Mouse (Mus musculus): ENCODE results near the gene Gbp3. TPM values are rescaled to one million over a fixed set of nuclear protein-coding genes. Genes with fewer than 3 reads are reported as not detected.
"Not testable (repeated sequence)": the region's sequence is repeated elsewhere in the genome, so short reads cannot be mapped to it uniquely, and the experiment has no call there.

Gene Gbp3
- polyA plus RNA-seq, 1 experiment from 2014 or later, result 1.0 TPM

DNA sequence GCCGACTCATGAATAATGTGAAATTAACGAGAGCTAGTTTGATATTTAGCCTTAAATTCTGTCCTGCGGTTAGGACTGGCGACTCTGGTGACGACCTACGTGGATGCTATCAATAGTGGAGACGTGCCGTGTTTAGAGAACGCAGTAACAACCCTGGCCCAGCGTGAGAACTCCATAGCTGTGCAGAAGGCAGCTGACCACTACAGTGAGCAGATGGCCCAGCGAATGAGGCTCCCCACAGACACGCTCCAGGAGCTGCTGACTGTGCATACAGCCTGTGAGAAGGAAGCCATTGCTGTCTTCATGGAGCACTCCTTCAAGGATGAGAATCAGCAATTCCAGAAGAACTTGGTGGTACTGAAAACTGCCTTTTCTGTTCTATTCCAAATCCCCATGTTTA is 17.1 kb upstream of the Gbp3 start:
- not testable (repeated sequence) for H3K36me3 ChIP-seq (ENCODE audit: control insufficient read depth, insufficient read depth, low read length)

DNA sequence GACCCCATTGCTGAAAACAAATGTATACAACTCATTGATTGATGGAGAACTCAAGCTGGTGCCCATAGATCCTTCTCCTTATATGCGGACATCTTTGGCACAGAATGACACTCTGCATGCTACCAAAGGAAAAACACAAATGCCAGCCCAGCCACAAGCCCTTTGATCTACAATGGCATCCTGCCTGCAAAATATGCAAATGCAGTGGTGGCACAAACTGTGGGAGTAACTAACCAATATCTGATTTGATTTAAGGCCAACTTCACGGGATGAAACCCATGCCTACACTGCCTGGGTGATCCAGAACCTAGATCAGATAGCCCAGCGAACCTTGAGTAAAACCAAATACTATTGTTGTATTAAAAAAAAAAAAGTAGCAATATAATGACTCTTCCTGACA is 13.1 kb upstream of the Gbp3 start:
- Histone ChIP-seq H3K9me3 (replicated peaks; ENCODE audit: control insufficient read depth, low read length) (no peaks in the 10 kb centered on the region), H3K27me3 (replicated peaks; ENCODE audit: control insufficient read depth, insufficient read depth, low read length) (no peaks in the 10 kb centered on the region), H3K27ac (ENCODE audit: low read depth, low read length) (no peak overlapping the region), H3K36me3 (ENCODE audit: control insufficient read depth, insufficient read depth, low read length) (no peaks in the 10 kb centered on the region), H3K4me3 (ENCODE audit: low read depth, low read length) (no peak overlapping the region), H3K9ac (ENCODE audit: low read length) (no peak overlapping the region), H3K4me1 (ENCODE audit: control insufficient read depth, insufficient read depth, low read length) (no peaks in the 10 kb centered on the region), H3K4me2 (ENCODE audit: low read length) (no peak overlapping the region)
- 59% methylated on average over 3 of the region's 3 CpGs for whole genome bisulfite sequencing
- ATAC-seq (no peak), DNase-seq (ENCODE audit: low spot score) (peak; percentile 34)

More for the DNA sequence above, 17.1 kb upstream of the Gbp3 start:
- H3K27ac ChIP-seq (ENCODE audit: low read depth, low read length); H3K9me3 ChIP-seq (replicated peaks; ENCODE audit: control insufficient read depth, low read length); H3K27me3 ChIP-seq (replicated peaks; ENCODE audit: control insufficient read depth, insufficient read depth, low read length); H3K4me1 ChIP-seq (ENCODE audit: control insufficient read depth, insufficient read depth, low read length); ATAC-seq; DNase-seq (ENCODE audit: low spot score); H3K4me2 ChIP-seq (ENCODE audit: low read length); H3K4me3 ChIP-seq (ENCODE audit: low read depth, low read length); H3K9ac ChIP-seq (ENCODE audit: low read length): not testable (repeated sequence)
- 84% methylated on average over 12 of the region's 12 CpGs for WGBS

DNA sequence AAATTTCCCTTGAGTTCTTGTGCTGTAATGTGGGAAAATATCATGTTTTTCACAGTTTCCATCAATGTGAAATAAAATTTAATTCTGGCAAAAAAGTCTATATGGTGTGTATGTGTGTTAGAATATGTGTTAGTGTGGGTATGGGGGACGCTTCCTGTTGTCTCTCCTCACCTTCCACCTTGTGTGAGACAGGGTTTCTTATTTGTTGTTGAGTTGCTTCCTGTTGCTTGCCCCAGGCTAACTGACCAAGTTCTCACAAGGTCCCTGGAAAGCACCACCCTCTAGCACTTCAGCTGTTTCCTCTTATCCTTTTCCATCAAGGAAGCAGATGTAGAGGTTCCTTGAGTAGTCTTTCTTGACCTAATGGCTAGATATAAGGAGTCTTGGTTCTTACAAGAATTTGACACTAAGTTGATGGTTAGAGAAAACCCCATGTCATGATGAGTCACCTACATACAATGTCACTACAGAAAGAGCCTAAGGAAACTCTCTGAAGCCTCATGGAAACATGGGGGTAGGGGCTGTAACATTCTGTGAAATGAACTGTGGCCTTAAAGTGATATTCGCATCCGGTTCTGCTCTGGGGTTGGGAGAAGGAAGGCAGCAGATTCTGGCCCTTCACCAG is 9.7 kb upstream of the Gbp3 start:
- H3K4me3 ChIP-seq (ENCODE audit: low read depth, low read length), result no peak overlapping the region
- no peaks in the 10 kb centered on the region for H3K4me1 ChIP-seq (ENCODE audit: control insufficient read depth, insufficient read depth, low read length)
- WGBS, result 85% methylated on average over 3 of the region's 3 CpGs
- no peaks in the 10 kb centered on the region for H3K27me3 ChIP-seq (replicated peaks; ENCODE audit: control insufficient read depth, insufficient read depth, low read length)
- no peaks in the 10 kb centered on the region for H3K9me3 ChIP-seq (replicated peaks; ENCODE audit: control insufficient read depth, low read length)
- H3K27ac ChIP-seq (ENCODE audit: low read depth, low read length), result no peak overlapping the region
- no peak overlapping the region for H3K4me2 ChIP-seq (ENCODE audit: low read length)
- ATAC-seq, result no peak
- no peaks in the 10 kb centered on the region for H3K36me3 ChIP-seq (ENCODE audit: control insufficient read depth, insufficient read depth, low read length)
- H3K9ac ChIP-seq (ENCODE audit: low read length), result no peak overlapping the region
- no peak for DNase-seq (ENCODE audit: low spot score)

DNA sequence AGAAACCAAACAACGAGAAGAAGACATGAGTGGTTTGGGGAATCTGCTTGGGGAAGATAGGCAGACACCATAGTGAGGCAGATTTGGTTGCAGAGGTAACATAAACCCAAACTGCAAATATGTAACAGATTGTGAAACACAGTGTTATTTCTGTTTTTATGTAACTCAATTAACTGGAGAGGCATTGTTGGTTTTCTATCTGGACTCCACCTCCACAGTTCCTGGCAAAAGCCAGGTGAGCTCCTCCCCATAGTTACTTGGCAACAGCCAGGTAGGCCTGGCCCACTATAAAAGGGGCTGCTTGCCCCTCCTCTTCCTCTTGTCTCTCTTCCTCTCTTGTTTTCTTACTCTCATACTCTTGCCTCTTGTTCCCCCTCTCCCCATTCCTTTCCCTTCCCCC is 5.2 kb upstream of the Gbp3 start:
- no peak for ATAC-seq
- Histone ChIP-seq H3K36me3 (ENCODE audit: control insufficient read depth, insufficient read depth, low read length) (no peaks in the 10 kb centered on the region), H3K4me1 (ENCODE audit: control insufficient read depth, insufficient read depth, low read length) (no peaks in the 10 kb centered on the region), H3K4me3 (ENCODE audit: low read depth, low read length) (no peak overlapping the region), H3K4me2 (ENCODE audit: low read length) (no peak overlapping the region), H3K27ac (ENCODE audit: low read depth, low read length) (no peak overlapping the region), H3K9me3 (replicated peaks; ENCODE audit: control insufficient read depth, low read length) (no peaks in the 10 kb centered on the region), H3K27me3 (replicated peaks; ENCODE audit: control insufficient read depth, insufficient read depth, low read length) (no peaks in the 10 kb centered on the region), H3K9ac (ENCODE audit: low read length) (no peak overlapping the region)
- 68% methylated on average over 1 of the region's 1 CpGs for WGBS
- DNase-seq (ENCODE audit: low spot score), result no peak

DNA sequence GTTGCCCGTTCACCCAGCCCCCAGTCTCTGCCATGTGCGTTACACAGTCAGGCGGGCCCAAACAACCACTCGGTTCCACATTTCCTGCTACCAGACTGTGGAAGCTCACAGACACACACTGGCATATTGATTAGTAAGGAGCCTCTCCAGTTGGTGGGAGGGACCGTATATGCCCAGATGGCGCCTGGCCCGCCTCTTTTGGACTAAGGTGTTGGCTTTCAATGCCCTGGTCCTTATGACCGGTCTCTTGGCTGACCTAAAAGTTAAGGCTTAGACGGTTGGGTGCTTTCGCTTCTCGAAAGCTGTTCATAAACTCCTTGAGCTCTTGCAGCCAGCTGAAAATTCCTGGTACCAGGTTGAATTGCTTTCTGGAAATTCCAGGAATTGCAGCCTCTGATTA is 4.2 kb upstream of the Gbp3 start:
- Histone ChIP-seq H3K4me3 (ENCODE audit: low read depth, low read length) (no peak overlapping the region), H3K36me3 (ENCODE audit: control insufficient read depth, insufficient read depth, low read length) (no peaks in the 10 kb centered on the region), H3K9me3 (replicated peaks; ENCODE audit: control insufficient read depth, low read length) (no peaks in the 10 kb centered on the region), H3K4me1 (ENCODE audit: control insufficient read depth, insufficient read depth, low read length) (no peaks in the 10 kb centered on the region; the same call in 1 of the 2 replicates), H3K27ac (ENCODE audit: low read depth, low read length) (no peak overlapping the region), H3K4me2 (ENCODE audit: low read length) (no peak overlapping the region), H3K27me3 (replicated peaks; ENCODE audit: control insufficient read depth, insufficient read depth, low read length) (no peaks in the 10 kb centered on the region), H3K9ac (ENCODE audit: low read length) (no peak overlapping the region)
- WGBS, result 89% methylated on average over 11 of the region's 11 CpGs
- no peak for ATAC-seq
- DNase-seq (ENCODE audit: low spot score), result no peak

DNA sequence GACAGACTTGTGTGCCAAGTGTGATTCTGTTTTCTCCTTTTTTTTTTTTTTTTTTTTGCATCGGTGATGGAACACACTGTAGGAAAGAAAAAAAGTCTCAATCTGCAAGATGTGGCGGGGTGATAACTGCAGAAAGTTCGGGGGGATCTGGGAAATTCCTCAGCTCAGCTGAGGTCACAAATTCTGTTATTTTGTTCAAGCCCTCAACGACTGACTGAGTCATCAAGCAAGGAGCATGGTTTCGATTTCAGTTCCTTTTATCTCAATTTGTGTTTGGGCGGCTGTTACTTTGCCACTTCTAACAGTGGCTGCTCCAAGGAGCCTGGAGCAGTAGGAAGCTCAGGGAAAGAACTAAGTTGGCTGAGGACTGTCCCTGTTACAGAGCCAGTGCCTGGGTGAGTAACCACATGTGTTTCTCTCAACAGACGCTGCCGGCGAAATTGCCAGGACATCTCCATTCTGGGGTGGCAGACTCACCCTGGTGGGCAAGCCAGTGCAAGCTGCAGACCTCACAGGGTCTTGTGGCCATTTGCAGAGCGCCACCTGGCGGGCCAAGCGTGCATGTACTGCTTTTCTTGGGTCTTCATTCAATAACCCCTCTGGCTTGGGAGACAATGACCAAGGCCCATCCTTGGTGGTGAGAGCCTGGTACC is 596 bp downstream of the Gbp3 start:
- ATAC-seq, result peak; percentile 88
- H3K9ac ChIP-seq (ENCODE audit: low read length), result peak overlapping the region; percentile 29; the same call in 1 of the 2 replicates
- no peak overlapping the region for H3K27ac ChIP-seq (ENCODE audit: low read depth, low read length)
- H3K9me3 ChIP-seq (replicated peaks; ENCODE audit: control insufficient read depth, low read length), result no peaks in the 10 kb centered on the region
- no peaks in the 10 kb centered on the region for H3K27me3 ChIP-seq (replicated peaks; ENCODE audit: control insufficient read depth, insufficient read depth, low read length)
- no peaks in the 10 kb centered on the region for H3K36me3 ChIP-seq (ENCODE audit: control insufficient read depth, insufficient read depth, low read length)
- DNase-seq (ENCODE audit: low spot score), result peak; percentile 84
- H3K4me3 ChIP-seq (ENCODE audit: low read depth, low read length), result peak overlapping the region; percentile 16; the same call in 1 of the 2 replicates
- H3K4me2 ChIP-seq (ENCODE audit: low read length), result peak overlapping the region; percentile 42
- WGBS, result 22% methylated on average over 12 of the region's 12 CpGs
- no peaks in the 10 kb centered on the region; the same call in 1 of the 2 replicates for H3K4me1 ChIP-seq (ENCODE audit: control insufficient read depth, insufficient read depth, low read length)

DNA sequence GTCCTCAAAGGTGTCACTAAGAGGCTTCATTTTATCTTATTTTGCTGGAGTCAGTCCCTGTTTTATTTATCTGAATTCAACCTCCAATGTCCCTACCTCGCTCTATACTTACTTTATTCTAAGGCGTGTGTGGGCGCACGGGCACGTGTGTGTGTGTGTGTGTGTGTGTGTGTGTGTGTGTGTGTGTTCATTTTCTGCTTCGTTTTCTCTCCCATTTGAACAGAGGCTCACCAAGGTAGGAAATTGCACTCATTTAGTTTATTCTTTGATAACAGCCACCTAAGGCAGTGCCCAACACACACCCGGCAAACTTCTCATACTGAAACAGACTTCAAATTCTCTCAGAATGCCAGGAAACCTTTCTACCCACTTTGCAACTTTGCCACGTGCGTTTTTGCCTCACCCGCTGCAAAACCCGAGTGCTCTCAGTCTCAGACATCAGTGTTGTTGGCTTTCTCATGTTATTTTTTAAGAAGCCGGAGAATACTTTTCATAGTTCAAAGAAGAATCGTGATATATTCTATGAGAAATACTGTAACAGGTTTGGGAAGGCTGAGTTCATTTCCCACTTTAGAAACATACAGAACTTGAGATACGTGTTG is 1.3 kb downstream of the Gbp3 start:
- Histone ChIP-seq H3K9ac (ENCODE audit: low read length) (no peak overlapping the region), H3K4me2 (ENCODE audit: low read length) (no peak overlapping the region), H3K4me1 (ENCODE audit: control insufficient read depth, insufficient read depth, low read length) (no peaks in the 10 kb centered on the region; the same call in 1 of the 2 replicates), H3K27ac (ENCODE audit: low read depth, low read length) (no peak overlapping the region), H3K4me3 (ENCODE audit: low read depth, low read length) (no peak overlapping the region), H3K36me3 (ENCODE audit: control insufficient read depth, insufficient read depth, low read length) (no peaks in the 10 kb centered on the region), H3K9me3 (replicated peaks; ENCODE audit: control insufficient read depth, low read length) (no peaks in the 10 kb centered on the region), H3K27me3 (replicated peaks; ENCODE audit: control insufficient read depth, insufficient read depth, low read length) (no peaks in the 10 kb centered on the region)
- 90% methylated on average over 14 of the region's 14 CpGs for WGBS
- ATAC-seq (no peak), DNase-seq (ENCODE audit: low spot score) (no peak)

DNA sequence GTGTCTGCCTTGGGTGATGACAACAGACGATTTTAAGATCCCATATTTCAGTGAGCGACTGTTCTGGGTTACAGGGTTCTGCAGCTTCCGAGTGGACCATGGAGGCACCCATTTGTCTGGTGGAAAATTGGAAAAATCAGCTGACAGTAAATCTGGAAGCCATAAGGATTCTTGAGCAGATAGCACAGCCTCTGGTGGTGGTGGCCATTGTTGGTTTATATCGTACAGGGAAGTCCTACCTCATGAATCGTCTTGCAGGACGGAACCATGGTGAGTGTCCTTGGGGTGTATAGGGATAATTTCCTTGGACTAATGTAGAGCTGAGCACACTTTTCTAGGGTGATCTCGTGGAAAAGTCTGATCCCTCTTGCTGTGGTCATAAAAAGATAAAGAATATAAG is 1.8 kb downstream of the Gbp3 start:
- Histone ChIP-seq H3K4me3 (ENCODE audit: low read depth, low read length) (no peak overlapping the region), H3K9ac (ENCODE audit: low read length) (no peak overlapping the region), H3K9me3 (replicated peaks; ENCODE audit: control insufficient read depth, low read length) (no peaks in the 10 kb centered on the region), H3K27me3 (replicated peaks; ENCODE audit: control insufficient read depth, insufficient read depth, low read length) (no peaks in the 10 kb centered on the region), H3K36me3 (ENCODE audit: control insufficient read depth, insufficient read depth, low read length) (no peaks in the 10 kb centered on the region), H3K4me1 (ENCODE audit: control insufficient read depth, insufficient read depth, low read length) (no peaks in the 10 kb centered on the region; the same call in 1 of the 2 replicates), H3K27ac (ENCODE audit: low read depth, low read length) (no peak overlapping the region), H3K4me2 (ENCODE audit: low read length) (no peak overlapping the region)
- ATAC-seq (no peak), DNase-seq (ENCODE audit: low spot score) (no peak)
- 85% methylated on average over 7 of the region's 7 CpGs for WGBS

DNA sequence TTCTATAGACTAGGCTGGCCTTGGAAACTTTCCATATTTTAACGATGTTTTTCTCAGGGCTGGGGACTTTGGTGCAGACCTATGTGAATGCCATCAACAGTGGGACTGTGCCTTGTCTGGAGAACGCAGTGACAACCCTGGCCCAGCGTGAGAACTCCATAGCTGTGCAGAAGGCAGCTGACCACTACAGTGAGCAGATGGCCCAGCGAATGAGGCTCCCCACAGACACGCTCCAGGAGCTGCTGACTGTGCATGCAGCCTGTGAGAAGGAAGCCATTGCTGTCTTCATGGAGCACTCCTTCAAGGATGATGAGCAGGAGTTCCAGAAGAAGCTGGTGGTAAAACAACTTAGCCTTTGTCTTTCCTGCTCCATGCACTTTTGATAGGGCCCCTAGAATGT is 7.7 kb downstream of the Gbp3 start:
- whole genome bisulfite sequencing, result 55% methylated on average over 5 of the region's 5 CpGs
- ATAC-seq; H3K9me3 ChIP-seq (replicated peaks; ENCODE audit: control insufficient read depth, low read length); DNase-seq (ENCODE audit: low spot score); H3K4me3 ChIP-seq (ENCODE audit: low read depth, low read length); H3K4me2 ChIP-seq (ENCODE audit: low read length); H3K4me1 ChIP-seq (ENCODE audit: control insufficient read depth, insufficient read depth, low read length); H3K9ac ChIP-seq (ENCODE audit: low read length); H3K27ac ChIP-seq (ENCODE audit: low read depth, low read length); H3K27me3 ChIP-seq (replicated peaks; ENCODE audit: control insufficient read depth, insufficient read depth, low read length); H3K36me3 ChIP-seq (ENCODE audit: control insufficient read depth, insufficient read depth, low read length): not testable (repeated sequence)
